Mouse (Mus musculus): ENCODE measurements around the gene Supt6.

DNA sequence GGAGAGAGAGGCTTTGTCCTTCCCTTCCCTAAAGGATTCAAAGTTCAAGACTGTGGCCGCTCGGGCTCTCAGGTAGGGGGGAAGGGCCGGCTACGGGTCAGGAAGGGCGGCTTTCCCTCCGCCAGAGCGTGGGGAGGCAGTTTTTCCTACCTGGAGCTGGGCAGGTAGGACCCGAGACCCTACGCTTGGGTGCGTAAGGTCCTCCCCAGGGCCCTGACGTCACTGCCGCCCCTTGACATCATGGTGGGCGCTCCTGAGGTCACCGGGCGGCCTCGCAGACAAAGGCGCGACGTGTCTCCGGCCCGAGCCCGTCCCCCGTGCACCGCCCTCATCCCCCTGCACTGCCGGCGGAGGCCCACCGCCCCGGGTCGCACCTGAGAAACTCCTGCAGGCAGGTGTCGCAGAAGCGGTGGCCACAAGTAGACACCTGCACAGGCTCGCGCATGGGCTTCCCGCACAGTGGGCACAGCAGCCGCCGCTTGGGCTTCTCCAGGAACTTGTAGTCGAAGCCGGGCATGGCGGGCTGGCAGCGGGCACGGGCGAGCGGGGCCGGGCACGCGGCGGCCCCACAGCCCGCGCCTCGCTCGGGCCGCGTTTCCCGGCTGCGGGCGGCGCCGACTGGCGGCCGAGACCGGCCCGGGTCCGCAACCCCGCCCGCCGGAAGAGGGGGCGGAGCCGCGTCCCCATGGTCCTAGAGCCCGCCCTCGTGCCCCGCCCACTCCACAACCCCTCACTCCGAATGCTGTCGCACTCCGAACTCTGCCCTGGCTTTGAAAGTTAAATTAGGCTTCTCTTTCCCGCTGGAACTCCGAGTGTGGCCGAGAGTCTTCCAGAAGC is 80.6 kb downstream of the Supt6 start, which contains the start of gene Traf4:
- TF ChIP-seq POLR2A (IDR thresholded peaks at IDR 0.05; ENCODE audit: extremely low read depth, insufficient read depth, low read length) (peak; percentile 59; the same call in 1 of the 2 replicates), CTCF (IDR thresholded peaks at IDR 0.05; ENCODE audit: low read depth, low read length) (peak; percentile 24)

Measured in liver, adult 2 months (tissue).